Mouse (Mus musculus) B cell, adult 67 days (primary cell): ENCODE measurements around the gene Fbxo27. TPM values are rescaled to one million over a fixed set of nuclear protein-coding genes. Genes with fewer than 3 reads are reported as not detected.

ENCODE experiments used
- total RNA-seq, 2 experiments: library from RNA; stranded (reverse); gene quantifications; 4 replicates each; pipeline ENCODE4 v1.2.4; 2023

Fbxo27 gene
- total RNA-seq, result not detected

DNA sequence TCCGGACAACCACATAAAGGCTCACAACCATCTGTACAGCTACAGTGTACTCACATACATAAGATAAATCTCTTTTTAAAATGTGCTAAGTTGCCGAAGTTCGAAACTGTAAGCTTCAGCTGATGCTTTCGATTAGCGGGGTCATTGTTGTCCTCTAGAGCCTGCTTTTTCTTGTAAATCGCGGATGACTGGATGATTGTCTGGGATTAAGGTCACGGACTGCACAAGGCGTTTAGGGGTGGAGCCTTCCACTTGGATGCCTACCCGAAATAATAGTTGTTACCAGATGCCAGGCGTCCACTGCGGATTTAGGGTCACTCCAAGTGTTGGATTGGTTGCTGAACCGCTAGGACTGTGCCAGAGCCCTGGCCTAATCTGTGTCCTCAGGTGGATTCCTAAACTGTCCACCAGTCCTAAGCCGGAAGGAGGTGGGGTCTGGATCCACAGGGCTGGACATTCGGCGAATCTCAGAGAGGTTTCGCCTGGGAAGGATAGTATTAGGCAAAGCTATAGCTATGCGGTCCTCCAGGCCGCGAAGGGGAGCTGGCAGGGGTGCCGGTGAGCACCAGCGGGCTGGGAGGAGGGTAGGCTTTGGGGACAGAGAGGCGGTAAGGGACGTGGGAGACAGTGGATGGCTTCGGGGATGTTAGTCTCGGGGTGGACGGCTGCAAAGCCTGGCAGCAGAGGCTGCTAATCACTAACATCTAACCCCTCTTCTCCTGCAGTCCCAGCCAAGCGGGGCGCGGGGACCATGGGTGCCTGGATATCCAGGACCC lies at the start of gene Fbxo27:
TSS of gene Fbxo27 (plus strand) at position 305 of the 776 bp plus-strand sequence.

GRCm38 (mm10) chr7:28716590-28717281 lies 24.1 kb downstream of the Fbxo27 start, which contains the start of gene Fbxo17:
Fbxo17 (plus strand) TSS chr7:28716804.

DNA sequence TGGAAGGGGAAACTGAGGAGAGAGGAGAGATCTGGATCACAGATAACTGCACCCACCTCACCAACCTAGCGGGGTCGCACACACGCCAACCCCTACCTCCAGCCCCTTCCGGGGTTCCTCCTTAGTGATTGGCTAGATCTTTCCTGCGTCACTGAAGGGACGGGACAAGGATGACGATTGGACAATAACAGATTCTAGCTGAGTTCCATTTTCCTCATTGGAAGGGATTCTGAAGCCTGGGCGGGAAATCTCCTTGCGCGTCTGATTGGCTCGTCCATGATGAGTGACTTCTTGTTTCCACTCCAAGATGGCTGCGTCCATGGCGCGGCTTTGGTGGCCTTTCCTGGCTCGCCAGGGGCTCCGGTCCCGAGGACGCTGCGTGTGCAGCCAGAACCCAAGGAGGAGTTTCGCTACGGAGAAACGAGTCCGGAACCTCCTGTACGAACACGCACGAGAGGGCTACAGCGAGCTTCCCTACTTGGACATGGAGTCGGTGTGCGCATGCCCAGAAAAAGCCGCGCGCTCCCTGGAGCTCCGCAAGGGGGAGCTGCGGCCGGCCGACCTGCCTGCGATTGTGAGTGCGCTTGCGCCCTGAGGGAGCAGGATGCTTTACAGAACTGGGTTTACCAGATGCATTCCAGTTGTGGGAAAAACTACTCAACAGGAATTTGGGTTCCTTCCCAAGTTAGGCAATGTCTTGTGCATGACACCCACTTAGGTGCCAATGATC lies 49.2 kb downstream of the Fbxo27 start, which contains the start of the genes Mrps12 and Sars2:
TSS of gene Mrps12 (minus strand) at position 112 of the 730 bp plus-strand sequence.
TSS of gene Sars2 (plus strand) at position 284 of the 730 bp plus-strand sequence.

Other genes with a start within 250 kb of the Fbxo27 start
- gene Lrfn1, start 240.9 kb upstream of the Fbxo27 start, total RNA-seq, result 1 to 10 TPM; 2.0 to 2.5 TPM
- gene Ifnl2, start 182.4 kb upstream of the Fbxo27 start, total RNA-seq, result not detected
- gene Ifnl3, start 170.0 kb upstream of the Fbxo27 start, total RNA-seq, result not detected
- gene Sycn, start 152.0 kb upstream of the Fbxo27 start, total RNA-seq, result not detected
- gene Nccrp1, start 145.6 kb upstream of the Fbxo27 start, total RNA-seq, result not detected
- gene Samd4b, start 94.7 kb upstream of the Fbxo27 start, total RNA-seq, result 10 to 100 TPM; 47.2 to 57.8 TPM
- gene Pak4, start 94.7 kb upstream of the Fbxo27 start, total RNA-seq, result 10 to 100 TPM; 14.4 to 15.6 TPM
- gene Acp7, start 61.5 kb upstream of the Fbxo27 start, total RNA-seq, result not detected
- gene Fbxo17, start 24.0 kb downstream of the Fbxo27 start, total RNA-seq, result 1 to 10 TPM; 1.5 to 2.5 TPM
- gene Mrps12, start 49.0 kb downstream of the Fbxo27 start, total RNA-seq, result 10 to 100 TPM; 19.5 to 24.8 TPM
- gene Sars2, start 49.1 kb downstream of the Fbxo27 start, total RNA-seq, result 10 to 100 TPM; 17.5 to 19.0 TPM
- gene Ccer2, start 63.3 kb downstream of the Fbxo27 start, total RNA-seq, result not detected
- 10 to 100 TPM; 75.3 to 81.8 TPM for gene Sirt2, start 73.9 kb downstream of the Fbxo27 start, total RNA-seq
- gene Nfkbib, start 74.7 kb downstream of the Fbxo27 start, total RNA-seq, result 10 to 100 TPM; 70.4 to 78.1 TPM
- 1 to 10 TPM; 9.6 to 9.7 TPM for gene Rinl, start 96.1 kb downstream of the Fbxo27 start, total RNA-seq
- gene Hnrnpl, start 115.7 kb downstream of the Fbxo27 start, total RNA-seq, result 100 to 1,000 TPM; 592 to 659 TPM
- 10 to 100 TPM; 58.4 to 61.7 TPM for gene Ech1, start 132.4 kb downstream of the Fbxo27 start, total RNA-seq
- 10 to 100 TPM; 17.2 to 19.6 TPM for gene Lgals4, start 141.0 kb downstream of the Fbxo27 start, total RNA-seq
- not detected for gene Lgals7, start 171.0 kb downstream of the Fbxo27 start, total RNA-seq
- not detected for gene Capn12, start 188.6 kb downstream of the Fbxo27 start, total RNA-seq